Mouse (Mus musculus) kidney, embryonic 16.5 days (tissue): Measurements from ENCODE around the gene Tmem265. TPM values are rescaled to one million over a fixed set of nuclear protein-coding genes. Genes with fewer than 3 reads are reported as not detected.
A peak's percentile ranks its signal among the peaks of the same experiment; 100 is the strongest.

Experiments
- ATAC-seq: fragments of 200-750 bp; cut with Nextera tagmentation; 2 replicates; pipeline ENCODE4 v1.8.0; 2017; ENCODE audit warnings: moderate TSS enrichment; ENCODE audit not compliant: low FRiP score, low TSS enrichment
- H3K27ac ChIP-seq: fragments of 300-500 bp; sonication (generic); 2 replicates; pipeline ENCODE4 v1.5.1; 2014; ENCODE audit warnings: low read length
- H3K27me3 ChIP-seq: fragments of 300-500 bp; sonication (generic); 2 replicates; pipeline ENCODE4 v1.6.1; 2014; ENCODE audit warnings: low read length, control low read depth, mixed read lengths; ENCODE audit not compliant: insufficient read depth
- H3K36me3 ChIP-seq: fragments of 300-500 bp; sonication (generic); 2 replicates; pipeline ENCODE4 v1.6.1; 2014; ENCODE audit warnings: low read length, control low read depth, mixed read lengths; ENCODE audit not compliant: insufficient read depth
- H3K4me1 ChIP-seq: fragments of 300-500 bp; sonication (generic); 2 replicates; pipeline ENCODE4 v1.6.1; 2014; ENCODE audit warnings: low read length, control low read depth, mixed read lengths; ENCODE audit not compliant: insufficient read depth
- H3K4me2 ChIP-seq: fragments of 300-500 bp; sonication (generic); replicated peaks from 2 replicates; pipeline ENCODE4 v1.6.1; 2014; ENCODE audit warnings: low read depth, low read length
- H3K4me3 ChIP-seq: fragments of 300-500 bp; sonication (generic); 2 replicates; pipeline ENCODE4 v1.5.1; 2014; ENCODE audit warnings: mild to moderate bottlenecking, low read length
- H3K9ac ChIP-seq: fragments of 300-500 bp; sonication (generic); replicated peaks from 2 replicates; pipeline ENCODE4 v1.6.1; 2014; ENCODE audit warnings: low read length
- H3K9me3 ChIP-seq: fragments of 300-500 bp; sonication (generic); 2 replicates; pipeline ENCODE4 v1.6.1; 2016; ENCODE audit warnings: low read length, control low read depth
- WGBS: fragments of 180-500 bp; shearing (Covaris S2); extraction: QIAGEN DNeasy Blood & Tissue Kit; methylation state at CpG from one replicate; pipeline ENCODE4 v1.1.7; 2014; 5-methylcytosine and 5-hydroxymethylcytosine counted together
- polyA plus RNA-seq: library from polyadenylated mRNA; unstranded; fragments of >200 nt; fragmentation: Nextera tagmentation; extraction: Ambion mirVana; gene quantifications from 2 replicates; pipeline ENCODE4 v1.2.1, GENCODE M21; 2015

The Tmem265 gene
- polyA plus RNA-seq, 1 experiment from 2014 or later: 10.6 TPM

- ATAC-seq: no peak
- Histone ChIP-seq H3K9me3 (no peaks in the 10 kb centered on the region), H3K4me3 (no peak overlapping the region), H3K9ac (no peak overlapping the region), H3K4me2 (no peak overlapping the region), H3K27me3 (no peaks in the 10 kb centered on the region), H3K27ac (no peak overlapping the region), H3K4me1 (peaks cover 17% of the 10 kb centered on the region), H3K36me3 (peaks cover 41% of the 10 kb centered on the region)
- WGBS: 87% methylated on average over 6 of the region's 6 CpGs
Observed at GRCm38 (mm10) chr7:127586149-127586548, 25.0 kb downstream of the Tmem265 start.

GRCm38 (mm10) chr7:127587196-127587595 lies 26.0 kb downstream of the Tmem265 start:
- peaks cover 43% of the 10 kb centered on the region for H3K36me3 ChIP-seq
- H3K4me1 ChIP-seq: peaks cover 17% of the 10 kb centered on the region
- peak overlapping the region; percentile 75 for H3K4me2 ChIP-seq
- peak overlapping the region; percentile 57 for H3K9ac ChIP-seq
- H3K9me3 ChIP-seq: no peaks in the 10 kb centered on the region
- no peak for ATAC-seq
- WGBS: 56% methylated on average over 5 of the region's 5 CpGs
- no peaks in the 10 kb centered on the region for H3K27me3 ChIP-seq
- no peak overlapping the region for H3K27ac ChIP-seq
- peak overlapping the region; percentile 82 for H3K4me3 ChIP-seq

- Histone ChIP-seq H3K9ac (peak within 1 kb of the TSS; percentile 80), H3K9me3 (no peaks in the 10 kb centered on the region), H3K27ac (peak within 1 kb of the TSS; percentile 83), H3K4me1 (peaks cover 17% of the 10 kb centered on the region), H3K36me3 (peaks cover 42% of the 10 kb centered on the region), H3K27me3 (no peaks in the 10 kb centered on the region), H3K4me3 (peak within 1 kb of the TSS; percentile 82), H3K4me2 (peak within 1 kb of the TSS; percentile 77)
- WGBS: 0% methylated on average over 50 of the region's 50 CpGs
- ATAC-seq: peak; percentile 97
Observed at GRCm38 (mm10) chr7:127588011-127588871, 27.1 kb downstream of the Tmem265 start, which contains the start of the genes Ccdc189 and Rnf40. TSS of gene Ccdc189 (minus strand) at chr7:127588595. TSS of gene Rnf40 (plus strand) at chr7:127588767.

GRCm38 (mm10) chr7:127588901-127589300 lies 27.7 kb downstream of the Tmem265 start:
- H3K9ac ChIP-seq: peak overlapping the region; percentile 80
- 2% methylated on average over 29 of the region's 29 CpGs for WGBS
- H3K4me1 ChIP-seq: peaks cover 17% of the 10 kb centered on the region
- H3K4me2 ChIP-seq: peak overlapping the region; percentile 77
- H3K27ac ChIP-seq: no peak overlapping the region; the same call in 1 of the 2 replicates
- no peak for ATAC-seq
- H3K36me3 ChIP-seq: peaks cover 42% of the 10 kb centered on the region
- no peaks in the 10 kb centered on the region for H3K27me3 ChIP-seq
- peak overlapping the region; percentile 82 for H3K4me3 ChIP-seq
- no peaks in the 10 kb centered on the region for H3K9me3 ChIP-seq

GRCm38 (mm10) chr7:127589637-127590036 lies 28.4 kb downstream of the Tmem265 start:
- H3K4me2 ChIP-seq: peak overlapping the region; percentile 77
- peak overlapping the region; percentile 80 for H3K9ac ChIP-seq
- H3K36me3 ChIP-seq: peaks cover 44% of the 10 kb centered on the region
- 84% methylated on average over 9 of the region's 9 CpGs for WGBS
- no peaks in the 10 kb centered on the region for H3K27me3 ChIP-seq
- no peaks in the 10 kb centered on the region for H3K9me3 ChIP-seq
- H3K27ac ChIP-seq: no peak overlapping the region
- peaks cover 17% of the 10 kb centered on the region for H3K4me1 ChIP-seq
- H3K4me3 ChIP-seq: peak overlapping the region; percentile 82
- no peak for ATAC-seq

- WGBS: 93% methylated on average over 10 of the region's 10 CpGs
- ATAC-seq: no peak
- H3K4me1 ChIP-seq: peaks cover 17% of the 10 kb centered on the region
- peaks cover 59% of the 10 kb centered on the region for H3K36me3 ChIP-seq
- H3K9me3 ChIP-seq: no peaks in the 10 kb centered on the region
- no peak overlapping the region for H3K27ac ChIP-seq
- H3K4me3 ChIP-seq: no peak overlapping the region
- H3K27me3 ChIP-seq: no peaks in the 10 kb centered on the region
- no peak overlapping the region for H3K4me2 ChIP-seq
- no peak overlapping the region for H3K9ac ChIP-seq
Observed at GRCm38 (mm10) chr7:127591108-127591507, 29.9 kb downstream of the Tmem265 start.

- H3K4me3 ChIP-seq: no peak overlapping the region
- H3K4me1 ChIP-seq: peaks cover 9% of the 10 kb centered on the region
- H3K9me3 ChIP-seq: no peaks in the 10 kb centered on the region
- no peak for ATAC-seq
- no peak overlapping the region for H3K27ac ChIP-seq
- no peak overlapping the region for H3K9ac ChIP-seq
- H3K27me3 ChIP-seq: no peaks in the 10 kb centered on the region
- no peak overlapping the region for H3K4me2 ChIP-seq
- H3K36me3 ChIP-seq: peaks cover 74% of the 10 kb centered on the region
- 87% methylated on average over 14 of the region's 14 CpGs for WGBS
Observed at GRCm38 (mm10) chr7:127592575-127592974, 31.4 kb downstream of the Tmem265 start.

- Histone ChIP-seq H3K4me2 (no peak overlapping the region), H3K27me3 (no peaks in the 10 kb centered on the region), H3K4me3 (no peak overlapping the region), H3K36me3 (peaks cover 91% of the 10 kb centered on the region), H3K9me3 (no peaks in the 10 kb centered on the region), H3K9ac (no peak overlapping the region), H3K4me1 (no peaks in the 10 kb centered on the region), H3K27ac (no peak overlapping the region)
- 94% methylated on average over 17 of the region's 17 CpGs for WGBS
- no peak for ATAC-seq
Observed at GRCm38 (mm10) chr7:127596747-127597146, 35.6 kb downstream of the Tmem265 start.

- WGBS: 93% methylated on average over 7 of the region's 7 CpGs
- no peaks in the 10 kb centered on the region for H3K27me3 ChIP-seq
- H3K9me3 ChIP-seq: no peaks in the 10 kb centered on the region
- no peak overlapping the region for H3K4me2 ChIP-seq
- no peak overlapping the region for H3K27ac ChIP-seq
- no peaks in the 10 kb centered on the region for H3K4me1 ChIP-seq
- H3K4me3 ChIP-seq: no peak overlapping the region
- H3K36me3 ChIP-seq: peaks cover 73% of the 10 kb centered on the region
- H3K9ac ChIP-seq: no peak overlapping the region
- ATAC-seq: no peak
Observed at GRCm38 (mm10) chr7:127600612-127601011, 39.4 kb downstream of the Tmem265 start.

GRCm38 (mm10) chr7:127601735-127602134 lies 40.5 kb downstream of the Tmem265 start:
- 79% methylated on average over 4 of the region's 4 CpGs for WGBS

More at GRCm38 (mm10) chr7:127601735-127602134, 40.5 kb downstream of the Tmem265 start:
- Histone ChIP-seq H3K9me3 (no peaks in the 10 kb centered on the region), H3K27ac (no peak overlapping the region), H3K36me3 (peaks cover 62% of the 10 kb centered on the region), H3K27me3 (no peaks in the 10 kb centered on the region), H3K9ac (no peak overlapping the region), H3K4me3 (no peak overlapping the region), H3K4me1 (no peaks in the 10 kb centered on the region), H3K4me2 (no peak overlapping the region)
- ATAC-seq: no peak
